ENCODE assay signal across 8 mouse cellular contexts in genomic region chr2:160413982-160414381, GRCm38 (mm10). TPM values are rescaled to one million over a fixed set of nuclear protein-coding genes. Genes with fewer than 3 reads are reported as not detected.
DNase-seq lines count a peak whose midpoint lies in the region; ATAC-seq and TF ChIP-seq lines count a peak whose summit lies in the region.

No protein-coding gene starts in this region.

- no peak overlapping the region for H3K9ac ChIP-seq in intestine, postnatal 0 days (ENCODE audit: low read depth, low read length)
- no peak overlapping the region for H3K9ac ChIP-seq in intestine, embryonic 16.5 days (ENCODE audit: low read depth, low read length)

- 95% methylated on average over 5 of the region's 5 CpGs for WGBS in intestine, postnatal 0 days
- 97% methylated on average over 5 of the region's 5 CpGs for WGBS in intestine, embryonic 16.5 days

- H3K4me3 ChIP-seq in intestine, postnatal 0 days (ENCODE audit: low read depth, low read length), result no peak overlapping the region
- no peak overlapping the region for H3K4me3 ChIP-seq in intestine, embryonic 16.5 days (ENCODE audit: low read length)
- no peak overlapping the region for H3K4me3 ChIP-seq in E14TG2a.4 (replicated peaks; ENCODE audit: low read length)

- no peaks in the 10 kb centered on the region for H3K4me1 ChIP-seq in intestine, postnatal 0 days (replicated peaks; ENCODE audit: control insufficient read depth, insufficient read depth, low read length)
- no peaks in the 10 kb centered on the region for H3K4me1 ChIP-seq in intestine, embryonic 16.5 days (ENCODE audit: control insufficient read depth, insufficient read depth, low read length)
- peaks cover 15% of the 10 kb centered on the region for H3K4me1 ChIP-seq in E14TG2a.4 (replicated peaks; ENCODE audit: low read depth, low read length)

- TF ChIP-seq CTCF in intestine, postnatal 0 days (IDR thresholded peaks at IDR 0.05; ENCODE audit: low read depth), result peak; percentile 55
- peak; percentile 34 for TF ChIP-seq CTCF in E14TG2a.4 (conservative IDR thresholded peaks at IDR 0.05; ENCODE audit: low read length)

- 0 out of 2 replicates have a peak, but pooled peaks cover 3% of the 10 kb centered on the region for H3K27me3 ChIP-seq in intestine, postnatal 0 days (replicated peaks; ENCODE audit: control insufficient read depth, insufficient read depth, low read length)
- H3K27me3 ChIP-seq in intestine, embryonic 16.5 days (replicated peaks; ENCODE audit: control insufficient read depth, insufficient read depth, low read length), result no peaks in the 10 kb centered on the region
- H3K27me3 ChIP-seq in E14TG2a.4 (ENCODE audit: insufficient read depth, low read length), result peaks cover 16% of the 10 kb centered on the region

- no peak for ATAC-seq in intestine, postnatal 0 days
- ATAC-seq in intestine, embryonic 16.5 days, result no peak
- peak; percentile 73; the same call in 1 of the 2 replicates for ATAC-seq in megakaryocyte-erythroid progenitor cell, adult 5-6 weeks (replicated peaks; ENCODE audit: low FRiP score, low TSS enrichment, poor library complexity, severe bottlenecking)

- H3K4me2 ChIP-seq in intestine, postnatal 0 days (replicated peaks; ENCODE audit: low read depth), result no peak overlapping the region
- H3K4me2 ChIP-seq in intestine, embryonic 16.5 days (ENCODE audit: low read depth, low read length), result no peak overlapping the region

- no peaks in the 10 kb centered on the region for H3K36me3 ChIP-seq in intestine, postnatal 0 days (ENCODE audit: control insufficient read depth, insufficient read depth)
- H3K36me3 ChIP-seq in intestine, embryonic 16.5 days (ENCODE audit: control insufficient read depth, insufficient read depth, low read length), result no peaks in the 10 kb centered on the region
- H3K36me3 ChIP-seq in E14TG2a.4 (ENCODE audit: insufficient read depth, low read length), result no peaks in the 10 kb centered on the region

- H3K27ac ChIP-seq in intestine, postnatal 0 days (ENCODE audit: low read depth, low read length), result no peak overlapping the region
- H3K27ac ChIP-seq in intestine, embryonic 16.5 days (ENCODE audit: low read length), result no peak overlapping the region

- DNase-seq in c-Kit-positive CD71-positive TER-119-negative erythroid progenitor cells, embryonic 14.5 days (ENCODE audit: low read depth), result peak; percentile 3
- DNase-seq in adipocyte (ENCODE audit: low spot score), result no peak
- DNase-seq in layer of hippocampus, postnatal 14 days (ENCODE audit: low spot score in 2 of 2), result no peak
- no peak for DNase-seq in left cerebral cortex, adult 11 months (ENCODE audit: low spot score)

- no peaks in the 10 kb centered on the region for H3K9me3 ChIP-seq in intestine, postnatal 0 days (ENCODE audit: control insufficient read depth)
- H3K9me3 ChIP-seq in intestine, embryonic 16.5 days (ENCODE audit: control insufficient read depth, low read length), result no peaks in the 10 kb centered on the region
- H3K9me3 ChIP-seq in E14TG2a.4 (ENCODE audit: low read length), result no peaks in the 10 kb centered on the region

RNA-seq across cellular contexts. Expression of gene Mafb, which starts 47.1 kb away (rescaled TPM):
- polyA plus RNA-seq in intestine, postnatal 0 days (2015; fragmentation: Nextera tagmentation; extraction: Ambion mirVana), result 98.5 and 114 TPM in 2 replicates
- polyA plus RNA-seq in intestine, embryonic 16.5 days (2015; fragmentation: Nextera tagmentation; extraction: Ambion mirVana), result 13.2 and 17.4 TPM in 2 replicates
- total RNA-seq in megakaryocyte-erythroid progenitor cell, adult 5-6 weeks (2014; fragmentation: Nextera tagmentation), result not detected in 2 replicates
- 0.27 and 0.28 TPM in 2 replicates for total RNA-seq in megakaryocyte-erythroid progenitor cell, adult 5-6 weeks (2017)
- total RNA-seq in layer of hippocampus, postnatal 14 days (2021), result 10 to 100 TPM; 11.5 to 12.4 TPM

Comparison
In these comparisons a context has a peak if more than half of its experiments do, and no peak if none do; other contexts are left out.
1. RNA of gene Mafb, which starts 47.1 kb away (total RNA-seq): 11.5 to 12.4 TPM in layer of hippocampus, postnatal 14 days; 0.27 to 0.28 TPM in megakaryocyte-erythroid progenitor cell, adult 5-6 weeks; every median in the first group is over 4 times any median in the second.